Mouse (Mus musculus) kidney, adult 2 months (tissue): Measurements from ENCODE around the gene Atp5d. TPM values are rescaled to one million over a fixed set of nuclear protein-coding genes. Genes with fewer than 3 reads are reported as not detected.

Experiments used
- DNase-seq: peaks from one replicate; pipeline ENCODE4 v3.0.0; 2021
- H3K27ac ChIP-seq: fragments of 200-500 bp; 2 replicates; pipeline ENCODE4 v1.5.1; 2012; ENCODE audit warnings: low read depth, low read length, control low read depth, inconsistent platforms; ENCODE audit not compliant: insufficient read depth
- H3K27me3 ChIP-seq: fragments of 200-500 bp; replicated peaks from 2 replicates; pipeline ENCODE4 v1.6.1; 2012; ENCODE audit warnings: mild to moderate bottlenecking, moderate library complexity, low read length, inconsistent platforms; ENCODE audit not compliant: control insufficient read depth, insufficient read depth
- H3K36me3 ChIP-seq: fragments of 200-500 bp; 2 replicates; pipeline ENCODE4 v1.6.1; 2012; ENCODE audit warnings: mild to moderate bottlenecking, moderate library complexity, low read length, inconsistent platforms; ENCODE audit not compliant: control insufficient read depth, insufficient read depth
- H3K4me1 ChIP-seq: fragments of 200-500 bp; 2 replicates; pipeline ENCODE4 v1.6.1; 2011; ENCODE audit warnings: low read length; ENCODE audit not compliant: control insufficient read depth, insufficient read depth
- H3K4me3 ChIP-seq: fragments of 200-500 bp; 2 replicates; pipeline ENCODE4 v1.5.1; 2011; ENCODE audit warnings: mild to moderate bottlenecking, low read depth, low read length, control low read depth; ENCODE audit not compliant: insufficient read depth
- CTCF ChIP-seq: fragments of 200-500 bp; conservative IDR thresholded peaks from 2 replicates; pipeline ENCODE4 v1.5.1; 2011; ENCODE audit warnings: low read depth, mild to moderate bottlenecking, control low read depth, low read length, moderate library complexity, mixed read lengths; ENCODE audit not compliant: insufficient read depth, insufficient read length
- POLR2A ChIP-seq: fragments of 200-500 bp; IDR thresholded peaks from one replicate; pipeline ENCODE4 v1.6.1; 2011; ENCODE audit warnings: low read depth, low read length, control low read depth
- WGBS: fragments of 180-500 bp; shearing (Covaris S2); methylation state at CpG from one replicate; pipeline ENCODE4 v1.1.7; 2018; 5-methylcytosine and 5-hydroxymethylcytosine counted together
- polyA plus RNA-seq: library from polyadenylated mRNA; depleted of rRNA; stranded (reverse); fragments of >200 nt; gene quantifications from 2 replicates; pipeline ENCODE4 v1.2.3, GENCODE M21; 2012

The Atp5d gene
- polyA plus RNA-seq, 1 experiment = 1,948 TPM

- Histone ChIP-seq H3K27ac (no peak overlapping the region), H3K4me1 (no peaks in the 10 kb centered on the region), H3K4me3 (no peak overlapping the region), H3K36me3 (no peaks in the 10 kb centered on the region), H3K27me3 (no peaks in the 10 kb centered on the region)
- TF ChIP-seq POLR2A = no peak
- no peak for TF ChIP-seq CTCF
- 49% methylated on average over 49 of the region's 49 CpGs for WGBS
- no peak for DNase-seq
Measured at GRCm38 (mm10) chr10:80136179-80136951, 2.1 kb upstream of the Atp5d start.

GRCm38 (mm10) chr10:80136952-80137625, 1.3 kb upstream of the Atp5d start:
- H3K4me1 ChIP-seq = no peaks in the 10 kb centered on the region
- WGBS = 26% methylated on average over 29 of the region's 29 CpGs
- no peak for TF ChIP-seq POLR2A
- TF ChIP-seq CTCF = no peak
- H3K36me3 ChIP-seq = no peaks in the 10 kb centered on the region
- H3K4me3 ChIP-seq = no peak overlapping the region
- H3K27ac ChIP-seq = no peak overlapping the region
- no peak for DNase-seq
- no peaks in the 10 kb centered on the region for H3K27me3 ChIP-seq

GRCm38 (mm10) chr10:80137626-80138552, 543 bp upstream of the Atp5d start:
- peak; percentile 5 for DNase-seq
- WGBS = 19% methylated on average over 30 of the region's 33 CpGs
- Histone ChIP-seq H3K27ac (no peak overlapping the region), H3K4me1 (no peaks in the 10 kb centered on the region; the same call in 1 of the 2 replicates), H3K4me3 (peak overlapping the region; percentile 58; the same call in 1 of the 2 replicates), H3K36me3 (no peaks in the 10 kb centered on the region), H3K27me3 (no peaks in the 10 kb centered on the region)
- TF ChIP-seq POLR2A (no peak), CTCF (no peak)

GRCm38 (mm10) chr10:80139439-80139775, 975 bp downstream of the Atp5d start:
- H3K4me1 ChIP-seq = peaks cover 4% of the 10 kb centered on the region; the same call in 1 of the 2 replicates
- WGBS = 2% methylated on average over 10 of the region's 10 CpGs
- no peak overlapping the region for H3K27ac ChIP-seq
- H3K27me3 ChIP-seq = no peaks in the 10 kb centered on the region
- TF ChIP-seq CTCF (no peak), POLR2A (no peak)
- DNase-seq = no peak
- peak overlapping the region; percentile 58 for H3K4me3 ChIP-seq
- no peaks in the 10 kb centered on the region for H3K36me3 ChIP-seq

GRCm38 (mm10) chr10:80139975-80140665, 1.7 kb downstream of the Atp5d start:
- Histone ChIP-seq H3K27ac (no peak overlapping the region), H3K27me3 (no peaks in the 10 kb centered on the region), H3K4me1 (peaks cover 4% of the 10 kb centered on the region; the same call in 1 of the 2 replicates), H3K4me3 (no peak overlapping the region), H3K36me3 (no peaks in the 10 kb centered on the region)
- 81% methylated on average over 11 of the region's 11 CpGs for WGBS
- DNase-seq = no peak
- no peak for TF ChIP-seq CTCF
- TF ChIP-seq POLR2A = no peak

GRCm38 (mm10) chr10:80140666-80141035, 2.2 kb downstream of the Atp5d start, which contains the start of gene Cbarp:
Gene Cbarp, minus strand, starts transcription at chr10:80140835.
- TF ChIP-seq POLR2A = no peak
- TF ChIP-seq CTCF = no peak
- no peak for DNase-seq
- Histone ChIP-seq H3K27ac (peak within 1 kb of the TSS; percentile 78), H3K36me3 (no peaks in the 10 kb centered on the region), H3K27me3 (no peaks in the 10 kb centered on the region), H3K4me3 (peak within 1 kb of the TSS; percentile 44), H3K4me1 (peaks cover 6% of the 10 kb centered on the region; the same call in 1 of the 2 replicates)
- WGBS = 81% methylated on average over 10 of the region's 10 CpGs
